Mouse (Mus musculus) ES-Bruce4 (cell line): ENCODE measurements around the gene Rin1. TPM values are rescaled to one million over a fixed set of nuclear protein-coding genes. Genes with fewer than 3 reads are reported as not detected.

Experiments used
- H3K27ac ChIP-seq: 2 replicates; pipeline ENCODE4 v1.5.1; 2012; ENCODE audit warnings: low read length, inconsistent platforms; ENCODE audit not compliant: insufficient read depth
- H3K27me3 ChIP-seq: 2 replicates; pipeline ENCODE4 v1.6.1; 2012; ENCODE audit warnings: mild to moderate bottlenecking, low read length, inconsistent platforms; ENCODE audit not compliant: control insufficient read depth, poor library complexity, insufficient read depth, severe bottlenecking
- H3K36me3 ChIP-seq: 2 replicates; pipeline ENCODE4 v1.6.1; 2012; ENCODE audit warnings: inconsistent platforms, mild to moderate bottlenecking, low read length, moderate library complexity; ENCODE audit not compliant: control insufficient read depth, poor library complexity, insufficient read depth, severe bottlenecking
- H3K4me1 ChIP-seq: one replicate; pipeline ENCODE4 v1.8.1; 2011; ENCODE audit warnings: low read length; ENCODE audit not compliant: control insufficient read depth, insufficient read depth
- H3K4me3 ChIP-seq: 2 replicates; pipeline ENCODE4 v1.5.1; 2011; ENCODE audit warnings: low read depth, mild to moderate bottlenecking, low read length
- H3K9ac ChIP-seq: 2 replicates; pipeline ENCODE4 v1.6.1; 2012; ENCODE audit warnings: low read depth, mild to moderate bottlenecking, inconsistent platforms; ENCODE audit not compliant: poor library complexity, severe bottlenecking
- H3K9me3 ChIP-seq: replicated peaks from 2 replicates; pipeline ENCODE4 v1.6.1; 2012; ENCODE audit warnings: mild to moderate bottlenecking, low read length, inconsistent platforms; ENCODE audit not compliant: control insufficient read depth, poor library complexity, insufficient read depth, severe bottlenecking
- CTCF ChIP-seq: IDR thresholded peaks from one replicate; pipeline ENCODE4 v1.8.1; 2011; ENCODE audit warnings: low read depth, low read length
- EP300 ChIP-seq: IDR thresholded peaks from 2 replicates; pipeline ENCODE4 v1.6.1; 2011; ENCODE audit warnings: low read depth, low read length; ENCODE audit not compliant: insufficient read depth
- POLR2A ChIP-seq: IDR thresholded peaks from one replicate; pipeline ENCODE4 v1.8.1; 2011; ENCODE audit warnings: low read length; ENCODE audit not compliant: insufficient read depth
- polyA plus RNA-seq: library from polyadenylated mRNA; stranded (reverse); fragments of >200 nt; gene quantifications from 2 replicates; pipeline ENCODE4 v1.2.4, GENCODE M21; 2011; ENCODE audit warnings: low read depth; ENCODE audit not compliant: missing spikeins, insufficient read depth, insufficient read length

The Rin1 gene
- polyA plus RNA-seq, 1 experiment = 19.2 TPM

- H3K9me3 ChIP-seq = no peaks in the 10 kb centered on the region
- peak within 1 kb of the TSS; percentile 44 for H3K9ac ChIP-seq
- H3K4me3 ChIP-seq = peak within 1 kb of the TSS; percentile 93
- no peaks in the 10 kb centered on the region for H3K4me1 ChIP-seq
- no peaks in the 10 kb centered on the region for H3K27me3 ChIP-seq
- TF ChIP-seq CTCF (peak; percentile 49), POLR2A (peak; percentile 69), EP300 (0 out of 2 replicates have a peak, but pooled peaks have one; percentile 9)
- H3K36me3 ChIP-seq = no peaks in the 10 kb centered on the region
- H3K27ac ChIP-seq = no peak within 1 kb of the TSS
Measured at GRCm38 (mm10) chr19:5087884-5088728, 37.8 kb downstream of the Rin1 start, which contains the start of gene Yif1a. Yif1a (plus strand) TSS chr19:5088538.

GRCm38 (mm10) chr19:5089324-5089723 lies 39.0 kb downstream of the Rin1 start:
- Histone ChIP-seq H3K9ac (no peak overlapping the region), H3K27ac (no peak overlapping the region), H3K27me3 (no peaks in the 10 kb centered on the region), H3K4me1 (no peaks in the 10 kb centered on the region), H3K9me3 (no peaks in the 10 kb centered on the region), H3K36me3 (no peaks in the 10 kb centered on the region), H3K4me3 (peak overlapping the region; percentile 93)
- TF ChIP-seq POLR2A (no peak), EP300 (no peak), CTCF (no peak)

- Histone ChIP-seq H3K9ac (no peak overlapping the region), H3K36me3 (no peaks in the 10 kb centered on the region), H3K4me3 (no peak overlapping the region), H3K9me3 (no peaks in the 10 kb centered on the region), H3K4me1 (no peaks in the 10 kb centered on the region), H3K27me3 (no peaks in the 10 kb centered on the region), H3K27ac (no peak overlapping the region)
- no peak for TF ChIP-seq POLR2A
- TF ChIP-seq EP300 = no peak
- no peak for TF ChIP-seq CTCF
Measured at GRCm38 (mm10) chr19:5092083-5092482, 41.8 kb downstream of the Rin1 start.

GRCm38 (mm10) chr19:5093481-5094242 lies 43.4 kb downstream of the Rin1 start:
- no peak overlapping the region for H3K27ac ChIP-seq
- TF ChIP-seq EP300 = no peak
- no peak for TF ChIP-seq POLR2A
- TF ChIP-seq CTCF = no peak
- H3K4me1 ChIP-seq = no peaks in the 10 kb centered on the region

GRCm38 (mm10) chr19:5094243-5094632 lies 44.0 kb downstream of the Rin1 start:
- TF ChIP-seq EP300 (no peak), CTCF (peak; percentile 87)
- no peaks in the 10 kb centered on the region for H3K36me3 ChIP-seq
- no peak overlapping the region for H3K27ac ChIP-seq
- H3K9ac ChIP-seq = no peak overlapping the region
- no peaks in the 10 kb centered on the region for H3K27me3 ChIP-seq
- no peak overlapping the region for H3K4me3 ChIP-seq
- H3K9me3 ChIP-seq = no peaks in the 10 kb centered on the region
- H3K4me1 ChIP-seq = no peaks in the 10 kb centered on the region

More at GRCm38 (mm10) chr19:5093481-5094242, 43.4 kb downstream of the Rin1 start:
- Histone ChIP-seq H3K36me3 (no peaks in the 10 kb centered on the region), H3K9me3 (no peaks in the 10 kb centered on the region), H3K27me3 (no peaks in the 10 kb centered on the region), H3K9ac (no peak overlapping the region), H3K4me3 (no peak overlapping the region)

GRCm38 (mm10) chr19:5094746-5095417 lies 44.6 kb downstream of the Rin1 start:
- TF ChIP-seq POLR2A (no peak), EP300 (no peak), CTCF (no peak)
- Histone ChIP-seq H3K36me3 (no peaks in the 10 kb centered on the region), H3K4me1 (no peaks in the 10 kb centered on the region), H3K27ac (no peak overlapping the region), H3K4me3 (no peak overlapping the region), H3K9me3 (no peaks in the 10 kb centered on the region), H3K27me3 (no peaks in the 10 kb centered on the region), H3K9ac (no peak overlapping the region)
